Mouse (Mus musculus): ENCODE measurements at regions not wholly inside any gene's neighbourhood (a gene's known extent, or its start where the extent isn't known, plus 50 kb on each side); places are given as distances from the start of the nearest gene placed in this dataset.

DNA sequence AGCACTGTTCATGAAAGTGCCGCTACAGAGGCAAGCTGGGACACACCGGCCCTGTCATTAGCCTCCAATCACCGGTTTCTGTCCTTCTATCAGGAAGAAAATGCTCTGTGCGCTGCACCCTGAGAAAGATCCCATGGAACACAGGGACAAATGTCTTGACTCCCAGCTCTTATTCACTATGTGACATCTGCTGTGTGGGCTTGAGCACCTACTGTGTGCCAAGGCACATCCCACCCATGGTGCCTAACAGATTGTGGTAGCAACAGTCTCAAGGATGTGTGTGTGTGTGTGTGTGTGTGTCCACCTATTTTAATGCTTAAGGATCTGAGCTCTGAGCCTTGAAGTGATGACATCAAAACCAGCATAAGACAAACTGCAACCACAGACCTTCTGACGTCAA, 113.4 kb upstream of the Tbx3 start:
- TF ChIP-seq EP300 (IDR thresholded peaks at IDR 0.05; ENCODE audit: insufficient read depth, low read depth, low read length): no peak
- no peak for TF ChIP-seq CTCF (IDR thresholded peaks at IDR 0.05; ENCODE audit: low read depth, low read length)
- TF ChIP-seq POLR2A (IDR thresholded peaks at IDR 0.05; ENCODE audit: insufficient read depth, low read length): no peak
- Histone ChIP-seq H3K27ac (ENCODE audit: insufficient read depth, low read length) (no peak overlapping the region), H3K4me1 (ENCODE audit: control insufficient read depth, insufficient read depth, low read length) (no peaks in the 10 kb centered on the region), H3K9me3 (replicated peaks; ENCODE audit: control insufficient read depth, insufficient read depth, low read length, poor library complexity, severe bottlenecking) (no peaks in the 10 kb centered on the region), H3K36me3 (ENCODE audit: control insufficient read depth, insufficient read depth, low read length, poor library complexity, severe bottlenecking) (no peaks in the 10 kb centered on the region), H3K27me3 (ENCODE audit: control insufficient read depth, insufficient read depth, low read length, poor library complexity, severe bottlenecking) (no peaks in the 10 kb centered on the region), H3K9ac (ENCODE audit: low read depth, poor library complexity, severe bottlenecking) (no peak overlapping the region), H3K4me3 (ENCODE audit: low read depth, low read length) (no peak overlapping the region)

DNA sequence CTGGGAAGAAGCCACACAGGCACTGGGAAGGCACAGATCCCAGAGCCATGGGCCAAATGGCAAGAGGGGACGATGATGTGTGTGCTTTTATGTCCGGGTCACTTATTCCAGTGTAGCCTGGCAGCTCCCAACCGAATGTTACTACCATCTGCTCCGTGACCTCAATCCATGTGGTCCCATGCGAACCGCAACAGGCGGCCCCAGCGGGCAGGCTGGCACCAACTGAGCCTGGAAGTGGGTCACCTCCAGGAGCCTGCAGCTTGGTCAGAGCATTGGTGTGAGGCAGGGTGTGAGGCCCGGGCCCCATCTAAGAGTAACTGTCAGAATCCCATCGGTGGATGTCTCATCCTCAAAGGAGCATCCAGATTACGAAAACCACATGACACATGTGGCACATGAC, 110.8 kb upstream of the Tbx3 start:
- Histone ChIP-seq H3K27me3 (ENCODE audit: control insufficient read depth, insufficient read depth, low read length, poor library complexity, severe bottlenecking) (no peaks in the 10 kb centered on the region), H3K36me3 (ENCODE audit: control insufficient read depth, insufficient read depth, low read length, poor library complexity, severe bottlenecking) (no peaks in the 10 kb centered on the region), H3K27ac (ENCODE audit: insufficient read depth, low read length) (no peak overlapping the region), H3K9me3 (replicated peaks; ENCODE audit: control insufficient read depth, insufficient read depth, low read length, poor library complexity, severe bottlenecking) (no peaks in the 10 kb centered on the region), H3K9ac (ENCODE audit: low read depth, poor library complexity, severe bottlenecking) (no peak overlapping the region), H3K4me1 (ENCODE audit: control insufficient read depth, insufficient read depth, low read length) (no peaks in the 10 kb centered on the region), H3K4me3 (ENCODE audit: low read depth, low read length) (no peak overlapping the region)
- no peak for TF ChIP-seq CTCF (IDR thresholded peaks at IDR 0.05; ENCODE audit: low read depth, low read length)
- TF ChIP-seq EP300 (IDR thresholded peaks at IDR 0.05; ENCODE audit: insufficient read depth, low read depth, low read length): no peak
- no peak for TF ChIP-seq POLR2A (IDR thresholded peaks at IDR 0.05; ENCODE audit: insufficient read depth, low read length)

DNA sequence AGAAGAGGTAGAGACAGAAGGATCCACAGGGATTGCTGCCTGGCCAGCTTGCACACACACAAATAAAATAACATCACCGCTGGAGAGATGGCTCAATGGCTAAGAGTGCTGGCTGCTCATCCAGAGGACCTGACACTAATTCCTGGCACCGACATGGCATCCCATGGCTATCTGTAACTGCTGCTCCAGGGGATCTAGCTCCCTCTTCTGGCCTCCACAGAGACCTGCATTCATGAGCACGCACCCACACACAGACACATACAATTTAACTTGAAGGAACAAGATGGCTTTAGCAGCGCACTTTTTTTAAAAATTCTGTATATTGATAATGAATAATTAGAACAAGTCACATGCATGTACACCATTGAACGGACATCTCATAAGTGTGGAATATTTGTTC, 110.1 kb upstream of the Tbx3 start:
- H3K27ac ChIP-seq (ENCODE audit: insufficient read depth, low read length): no peak overlapping the region
- no peak overlapping the region for H3K9ac ChIP-seq (ENCODE audit: low read depth, poor library complexity, severe bottlenecking)
- no peak overlapping the region for H3K4me3 ChIP-seq (ENCODE audit: low read depth, low read length)
- TF ChIP-seq EP300 (IDR thresholded peaks at IDR 0.05; ENCODE audit: insufficient read depth, low read depth, low read length) (no peak), CTCF (IDR thresholded peaks at IDR 0.05; ENCODE audit: low read depth, low read length) (peak; percentile 21), POLR2A (IDR thresholded peaks at IDR 0.05; ENCODE audit: insufficient read depth, low read length) (no peak)
- H3K9me3 ChIP-seq (replicated peaks; ENCODE audit: control insufficient read depth, insufficient read depth, low read length, poor library complexity, severe bottlenecking): no peaks in the 10 kb centered on the region
- H3K36me3 ChIP-seq (ENCODE audit: control insufficient read depth, insufficient read depth, low read length, poor library complexity, severe bottlenecking): no peaks in the 10 kb centered on the region
- no peaks in the 10 kb centered on the region for H3K4me1 ChIP-seq (ENCODE audit: control insufficient read depth, insufficient read depth, low read length)
- no peaks in the 10 kb centered on the region for H3K27me3 ChIP-seq (ENCODE audit: control insufficient read depth, insufficient read depth, low read length, poor library complexity, severe bottlenecking)

DNA sequence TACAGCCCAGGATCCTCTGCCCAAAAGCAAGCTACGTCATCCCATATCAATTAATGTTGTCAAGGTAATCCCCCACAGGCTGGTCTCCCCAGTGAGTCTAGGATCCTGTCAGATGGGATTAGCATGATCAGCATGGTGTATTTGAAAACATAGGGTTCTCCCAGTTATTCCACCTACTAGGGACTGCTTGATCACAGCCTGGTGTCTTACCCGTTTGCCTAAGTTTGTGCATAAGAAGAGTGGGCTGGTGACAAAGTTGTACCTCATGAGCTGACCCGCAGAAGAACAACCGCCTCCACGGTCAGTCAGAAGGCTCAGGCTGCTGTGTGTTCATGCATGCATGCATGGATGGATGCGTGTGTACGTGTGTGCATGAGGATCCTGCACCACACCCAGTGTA, 108.9 kb upstream of the Tbx3 start:
- Histone ChIP-seq H3K4me3 (ENCODE audit: low read depth, low read length) (no peak overlapping the region), H3K4me1 (ENCODE audit: control insufficient read depth, insufficient read depth, low read length) (no peaks in the 10 kb centered on the region), H3K27me3 (ENCODE audit: control insufficient read depth, insufficient read depth, low read length, poor library complexity, severe bottlenecking) (no peaks in the 10 kb centered on the region), H3K9ac (ENCODE audit: low read depth, poor library complexity, severe bottlenecking) (no peak overlapping the region), H3K36me3 (ENCODE audit: control insufficient read depth, insufficient read depth, low read length, poor library complexity, severe bottlenecking) (no peaks in the 10 kb centered on the region), H3K27ac (ENCODE audit: insufficient read depth, low read length) (no peak overlapping the region), H3K9me3 (replicated peaks; ENCODE audit: control insufficient read depth, insufficient read depth, low read length, poor library complexity, severe bottlenecking) (no peaks in the 10 kb centered on the region)
- TF ChIP-seq POLR2A (IDR thresholded peaks at IDR 0.05; ENCODE audit: insufficient read depth, low read length) (no peak), EP300 (IDR thresholded peaks at IDR 0.05; ENCODE audit: insufficient read depth, low read depth, low read length) (no peak), CTCF (IDR thresholded peaks at IDR 0.05; ENCODE audit: low read depth, low read length) (no peak)

DNA sequence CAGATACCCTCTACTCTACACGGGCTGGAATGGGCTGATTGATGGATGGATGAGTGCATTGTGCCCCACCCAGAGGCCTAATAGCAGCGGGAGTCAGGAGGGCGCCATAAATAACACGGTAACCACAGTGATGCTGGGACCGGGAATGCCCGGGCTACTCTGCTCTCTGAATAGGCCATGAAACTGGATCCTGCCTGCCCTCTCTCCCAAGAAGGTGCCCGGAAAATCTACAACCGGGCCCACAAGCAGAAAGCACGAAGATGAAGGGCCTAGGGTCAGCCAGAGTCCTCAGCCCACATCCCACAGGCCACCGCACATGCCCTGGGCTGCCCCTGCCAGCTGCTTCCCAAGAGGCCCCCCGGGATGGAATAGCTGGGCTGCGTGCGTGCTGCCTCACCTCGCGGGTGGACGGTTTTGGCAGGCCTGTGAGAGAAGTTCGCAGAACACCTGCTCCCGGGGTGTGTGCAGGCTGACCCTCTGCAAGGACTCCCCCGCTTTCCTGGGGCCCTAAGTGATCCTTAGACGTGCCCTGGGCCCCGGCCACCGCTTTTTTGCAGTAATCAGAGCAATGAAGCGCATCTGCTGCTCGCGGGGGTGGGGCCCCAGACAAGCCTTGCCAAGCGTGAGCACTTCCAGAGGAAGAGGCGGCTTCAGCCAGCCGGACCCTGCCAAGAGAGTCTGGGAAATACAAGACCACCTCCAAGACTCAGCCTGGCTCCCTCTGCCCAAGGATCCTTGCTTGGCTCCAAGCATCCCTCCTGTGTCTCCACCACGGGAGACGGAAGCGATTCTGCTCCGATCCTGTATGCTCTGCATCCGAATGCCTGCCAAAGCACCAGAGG, 106.7 kb upstream of the Tbx3 start:
- H3K27ac ChIP-seq (ENCODE audit: insufficient read depth, low read length): no peak overlapping the region
- no peaks in the 10 kb centered on the region for H3K9me3 ChIP-seq (replicated peaks; ENCODE audit: control insufficient read depth, insufficient read depth, low read length, poor library complexity, severe bottlenecking)
- H3K4me1 ChIP-seq (ENCODE audit: control insufficient read depth, insufficient read depth, low read length): no peaks in the 10 kb centered on the region
- peak overlapping the region; percentile 15; the same call in 1 of the 2 replicates for H3K9ac ChIP-seq (ENCODE audit: low read depth, poor library complexity, severe bottlenecking)
- H3K4me3 ChIP-seq (ENCODE audit: low read depth, low read length): peak overlapping the region; percentile 12
- TF ChIP-seq EP300 (IDR thresholded peaks at IDR 0.05; ENCODE audit: insufficient read depth, low read depth, low read length) (no peak), POLR2A (IDR thresholded peaks at IDR 0.05; ENCODE audit: insufficient read depth, low read length) (no peak), CTCF (IDR thresholded peaks at IDR 0.05; ENCODE audit: low read depth, low read length) (no peak)
- H3K36me3 ChIP-seq (ENCODE audit: control insufficient read depth, insufficient read depth, low read length, poor library complexity, severe bottlenecking): no peaks in the 10 kb centered on the region
- no peaks in the 10 kb centered on the region for H3K27me3 ChIP-seq (ENCODE audit: control insufficient read depth, insufficient read depth, low read length, poor library complexity, severe bottlenecking)

DNA sequence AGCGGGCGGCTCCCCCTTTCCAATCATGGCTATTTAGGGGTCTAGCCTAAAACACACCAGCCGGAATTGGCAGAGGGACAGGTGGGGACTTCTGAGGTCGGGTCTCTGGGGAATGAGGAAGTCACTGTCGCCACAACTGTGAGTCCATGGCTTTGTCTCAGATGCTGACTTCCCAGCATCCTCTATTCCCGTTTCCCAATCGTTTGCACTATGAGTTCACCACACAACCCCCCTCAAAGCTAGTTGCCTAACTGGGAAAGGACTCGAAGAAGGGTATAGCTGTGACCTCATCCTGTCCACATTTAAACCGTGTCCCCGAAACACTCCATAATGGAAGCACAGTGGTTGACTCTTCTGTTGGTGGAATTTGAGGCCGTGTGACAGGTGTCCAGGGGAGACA, 102.8 kb upstream of the Tbx3 start:
- no peaks in the 10 kb centered on the region for H3K27me3 ChIP-seq (ENCODE audit: control insufficient read depth, insufficient read depth, low read length, poor library complexity, severe bottlenecking)
- TF ChIP-seq POLR2A (IDR thresholded peaks at IDR 0.05; ENCODE audit: insufficient read depth, low read length): no peak
- TF ChIP-seq CTCF (IDR thresholded peaks at IDR 0.05; ENCODE audit: low read depth, low read length): no peak
- TF ChIP-seq EP300 (IDR thresholded peaks at IDR 0.05; ENCODE audit: insufficient read depth, low read depth, low read length): no peak
- no peak overlapping the region for H3K4me3 ChIP-seq (ENCODE audit: low read depth, low read length)
- H3K4me1 ChIP-seq (ENCODE audit: control insufficient read depth, insufficient read depth, low read length): no peaks in the 10 kb centered on the region
- H3K36me3 ChIP-seq (ENCODE audit: control insufficient read depth, insufficient read depth, low read length, poor library complexity, severe bottlenecking): no peaks in the 10 kb centered on the region
- H3K9ac ChIP-seq (ENCODE audit: low read depth, poor library complexity, severe bottlenecking): no peak overlapping the region
- no peak overlapping the region for H3K27ac ChIP-seq (ENCODE audit: insufficient read depth, low read length)
- no peaks in the 10 kb centered on the region for H3K9me3 ChIP-seq (replicated peaks; ENCODE audit: control insufficient read depth, insufficient read depth, low read length, poor library complexity, severe bottlenecking)

All from ES-Bruce4 (cell line).